Mouse (Mus musculus) urinary bladder, adult 18-20 months (tissue): ENCODE results near the gene Igfbp2.

Experiments used
- DNase-seq, 2 experiments: peaks; one replicate each; pipeline ENCODE4 v3.0.0; 2022; ENCODE audit warnings: low spot score in 2 of 2, mixed read lengths in 2 of 2

Igfbp2 gene

DNA sequence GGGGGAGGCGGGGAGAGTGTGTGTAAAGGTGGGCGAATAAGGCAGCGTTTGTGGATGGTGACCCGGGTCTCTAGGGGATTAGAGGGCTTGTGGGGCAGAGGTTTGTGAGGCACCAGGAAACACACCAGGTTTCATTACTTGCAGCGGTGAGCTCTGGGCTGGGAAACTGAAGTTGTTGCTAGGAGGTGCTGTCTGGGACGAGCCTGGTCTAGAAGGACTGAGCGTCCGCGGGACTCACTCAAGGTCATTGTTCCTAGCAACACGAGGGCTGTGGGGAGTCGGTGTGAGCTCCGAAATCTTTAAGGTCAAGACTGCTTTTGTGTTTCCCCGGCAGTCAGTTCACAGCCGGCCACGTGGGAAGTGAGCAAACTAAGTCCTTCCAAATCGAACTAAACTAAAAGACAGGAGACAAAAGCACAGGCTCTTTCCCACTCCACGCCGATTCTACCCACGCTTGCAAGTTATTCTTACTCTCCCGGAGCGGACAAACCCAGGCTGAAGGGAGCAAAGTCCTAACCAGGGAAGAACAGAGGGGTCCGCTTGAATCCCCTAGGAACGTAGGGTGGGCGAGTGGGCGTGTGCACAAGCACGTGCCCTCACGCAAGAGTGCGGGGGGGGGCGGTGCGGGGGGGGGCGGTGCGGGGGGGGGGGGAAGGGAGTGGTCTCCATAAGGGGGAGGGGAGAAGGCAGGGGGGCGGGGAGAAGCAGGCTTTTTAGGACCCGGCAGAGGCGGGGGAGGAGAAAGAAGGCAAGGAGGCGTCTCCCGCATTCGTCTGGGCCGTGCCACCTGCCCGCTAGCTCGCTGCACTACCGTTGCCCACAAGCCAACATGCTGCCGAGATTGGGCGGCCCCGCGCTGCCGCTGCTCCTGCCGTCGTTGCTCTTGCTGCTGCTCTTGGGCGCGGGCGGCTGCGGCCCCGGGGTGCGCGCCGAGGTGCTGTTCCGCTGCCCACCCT lies at the start of gene Igfbp2:
Gene Igfbp2, plus strand, starts transcription at position 753 of the 956 bp plus-strand sequence.
- DNase-seq: peak; percentile 46 to 55

- DNase-seq: peak in 1 of 2 experiments; percentile 15
Measured at GRCm38 (mm10) chr1:72778789-72779188, 45.5 kb upstream of the Igfbp2 start.

DNA sequence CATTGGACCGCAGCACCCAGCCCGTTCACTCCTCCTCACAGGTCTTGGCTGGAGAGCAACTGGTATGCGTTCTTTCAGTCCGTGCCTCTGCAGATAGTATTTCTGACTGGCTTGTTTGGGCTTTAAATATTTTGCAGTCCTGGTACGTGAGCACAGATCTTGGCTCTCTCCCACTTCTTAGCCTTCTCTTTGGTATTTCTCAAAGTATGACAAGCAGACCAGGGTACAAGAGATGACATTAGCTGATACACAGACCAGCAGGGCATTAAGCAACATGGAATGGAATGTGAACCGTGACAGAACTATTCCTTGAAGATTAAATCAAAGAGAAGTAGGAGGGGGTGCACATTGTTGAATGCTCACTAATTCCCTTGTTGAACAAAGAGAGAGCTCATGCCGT lies 43.6 kb upstream of the Igfbp2 start:
- no peak for DNase-seq

DNA sequence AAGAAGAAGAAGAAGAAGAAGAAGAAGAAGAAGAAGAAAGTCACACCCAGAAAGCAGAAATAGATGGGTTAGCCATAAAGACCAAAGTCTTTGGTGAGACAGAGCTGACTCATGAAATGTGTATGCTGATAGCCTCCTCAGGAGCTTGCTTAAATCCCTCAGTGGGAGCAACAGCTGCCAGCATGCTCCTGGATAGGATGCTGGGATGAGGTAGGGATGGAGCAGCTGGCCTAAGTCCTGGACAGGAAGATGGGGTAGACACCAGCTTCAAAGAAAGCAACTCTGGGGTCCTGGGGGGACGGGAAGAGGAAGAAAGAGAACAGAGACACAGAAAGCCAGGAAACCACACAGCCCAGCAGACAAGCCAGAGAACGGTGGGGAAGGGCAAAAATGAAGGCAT lies 41.0 kb upstream of the Igfbp2 start:
- DNase-seq: no peak

DNA sequence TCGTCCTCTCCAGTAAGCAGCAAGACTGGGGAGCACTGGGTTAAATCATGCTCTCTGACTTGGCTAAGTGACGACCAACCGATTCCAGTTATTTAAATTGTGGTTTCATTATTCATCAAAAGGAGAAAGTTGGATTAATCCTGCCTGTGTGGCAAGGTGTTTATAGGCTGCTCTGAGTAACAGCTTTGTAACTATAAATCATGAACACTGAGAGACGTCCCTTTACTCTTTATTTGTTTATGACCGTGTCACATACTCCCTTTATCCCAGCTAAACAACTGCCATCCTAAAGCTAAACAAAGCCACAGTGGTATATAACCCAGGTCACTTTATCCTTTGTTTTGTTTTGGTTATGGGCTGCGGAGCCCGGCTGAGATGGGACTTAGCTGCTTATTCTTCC lies 40.3 kb upstream of the Igfbp2 start:
- no peak for DNase-seq

DNA sequence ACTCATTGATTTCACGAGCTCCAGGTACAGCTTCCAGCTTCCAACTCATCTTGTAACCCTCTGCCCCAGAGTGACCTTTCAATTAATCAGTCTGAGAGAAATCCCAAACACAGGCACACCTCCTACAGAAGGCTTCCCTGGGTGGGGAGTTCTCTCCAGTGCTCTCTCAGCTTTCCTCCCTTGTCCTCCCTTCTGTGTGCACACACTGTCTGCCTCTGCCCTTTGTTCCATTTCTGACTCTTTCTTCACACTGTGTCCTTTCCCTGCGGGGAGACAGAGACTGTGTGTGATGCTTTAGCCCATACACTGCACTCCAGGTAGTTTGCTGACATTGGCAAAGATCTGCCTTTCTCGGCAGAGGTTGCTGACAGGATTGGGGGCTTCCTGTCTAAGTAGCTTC lies 33.6 kb upstream of the Igfbp2 start:
- no peak for DNase-seq

GRCm38 (mm10) chr1:72791743-72792142 lies 32.6 kb upstream of the Igfbp2 start:
- DNase-seq: no peak

GRCm38 (mm10) chr1:72792262-72792661 lies 32.0 kb upstream of the Igfbp2 start:
- DNase-seq: no peak

DNA sequence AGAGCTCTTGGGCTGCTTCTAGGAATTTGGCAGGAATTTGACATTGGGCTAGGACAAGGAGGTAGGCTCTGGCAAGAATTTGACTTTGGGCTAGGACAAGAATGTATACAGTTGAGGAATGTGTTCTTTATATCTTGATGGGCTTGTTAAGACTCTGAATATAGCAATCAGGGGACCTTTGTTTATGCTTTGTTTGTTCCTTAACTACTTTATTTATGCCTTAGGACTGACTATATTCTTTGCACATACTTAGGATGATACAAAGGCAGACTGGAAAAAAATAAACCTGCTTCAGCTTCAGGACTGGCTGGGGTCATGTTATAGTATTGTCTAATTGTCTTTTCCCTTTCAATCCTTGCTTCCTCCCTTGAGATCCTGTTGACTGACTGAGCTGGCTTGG lies 31.1 kb upstream of the Igfbp2 start:
- no peak for DNase-seq

- no peak for DNase-seq
Measured at GRCm38 (mm10) chr1:72796128-72796527, 28.2 kb upstream of the Igfbp2 start.

- no peak for DNase-seq
Measured at GRCm38 (mm10) chr1:72797102-72797665, 27.1 kb upstream of the Igfbp2 start.

GRCm38 (mm10) chr1:72798441-72798840 lies 25.9 kb upstream of the Igfbp2 start:
- no peak for DNase-seq

DNA sequence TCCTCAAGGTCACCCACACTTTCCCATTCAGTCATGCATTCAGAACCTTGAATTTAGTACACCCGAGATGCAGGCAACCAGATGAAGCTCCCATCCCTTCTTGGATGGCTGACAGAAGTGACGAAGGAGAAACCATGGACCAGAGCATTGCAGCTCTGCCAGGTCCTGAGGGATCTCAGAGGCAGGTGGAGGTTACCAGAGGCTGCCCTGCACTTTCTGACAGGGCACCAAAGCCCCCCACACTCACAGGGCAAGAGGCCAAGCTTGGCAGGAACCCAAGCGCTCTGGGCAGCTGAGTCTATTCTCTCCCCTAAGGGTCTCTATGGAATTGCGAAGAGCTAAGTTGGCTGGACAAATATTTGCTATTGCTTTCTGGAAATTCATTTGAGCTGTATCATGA lies 20.3 kb upstream of the Igfbp2 start:
- DNase-seq: no peak

DNA sequence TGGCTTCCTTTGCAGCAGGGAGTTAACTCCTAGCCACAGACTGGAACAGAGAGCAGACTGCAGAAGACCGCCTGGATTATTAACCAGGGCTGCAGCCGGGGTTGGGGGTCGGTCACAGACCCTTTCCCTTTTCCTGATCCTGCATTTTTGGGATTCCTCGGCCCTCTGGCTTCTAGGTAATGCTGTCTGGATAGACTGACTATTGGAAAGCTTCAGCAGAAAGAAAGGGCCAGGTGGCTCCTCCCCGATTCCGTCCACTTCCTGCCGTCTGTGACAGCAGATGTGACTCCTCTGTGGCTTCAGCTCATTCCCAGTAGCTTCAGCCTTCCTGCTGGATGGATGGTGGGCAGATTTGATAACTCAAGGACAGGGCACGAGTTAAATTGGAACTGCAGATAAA lies 19.3 kb upstream of the Igfbp2 start:
- DNase-seq: no peak

- no peak for DNase-seq
Measured at GRCm38 (mm10) chr1:72805476-72806043, 18.7 kb upstream of the Igfbp2 start.

- no peak for DNase-seq
Measured at GRCm38 (mm10) chr1:72806044-72806584, 18.2 kb upstream of the Igfbp2 start.

DNA sequence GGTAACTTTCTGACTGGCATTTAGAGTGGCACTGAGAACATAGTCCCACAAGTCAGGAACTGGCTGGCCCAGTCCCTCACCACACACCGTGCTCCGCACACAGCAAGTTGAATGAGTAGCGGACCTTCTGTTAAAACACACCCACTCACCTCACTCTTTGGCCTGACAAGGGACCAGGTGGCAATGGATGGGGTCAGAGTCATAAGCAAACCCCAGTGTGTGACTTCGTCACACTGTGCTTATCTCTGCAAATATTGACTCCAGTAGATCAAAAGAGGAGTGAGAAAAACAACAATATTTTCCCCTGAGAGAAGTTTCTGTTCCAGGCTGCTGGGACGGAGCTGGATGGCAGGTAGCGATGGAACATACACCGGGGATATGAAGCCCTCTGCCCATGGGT lies 15.0 kb upstream of the Igfbp2 start:
- no peak for DNase-seq

DNA sequence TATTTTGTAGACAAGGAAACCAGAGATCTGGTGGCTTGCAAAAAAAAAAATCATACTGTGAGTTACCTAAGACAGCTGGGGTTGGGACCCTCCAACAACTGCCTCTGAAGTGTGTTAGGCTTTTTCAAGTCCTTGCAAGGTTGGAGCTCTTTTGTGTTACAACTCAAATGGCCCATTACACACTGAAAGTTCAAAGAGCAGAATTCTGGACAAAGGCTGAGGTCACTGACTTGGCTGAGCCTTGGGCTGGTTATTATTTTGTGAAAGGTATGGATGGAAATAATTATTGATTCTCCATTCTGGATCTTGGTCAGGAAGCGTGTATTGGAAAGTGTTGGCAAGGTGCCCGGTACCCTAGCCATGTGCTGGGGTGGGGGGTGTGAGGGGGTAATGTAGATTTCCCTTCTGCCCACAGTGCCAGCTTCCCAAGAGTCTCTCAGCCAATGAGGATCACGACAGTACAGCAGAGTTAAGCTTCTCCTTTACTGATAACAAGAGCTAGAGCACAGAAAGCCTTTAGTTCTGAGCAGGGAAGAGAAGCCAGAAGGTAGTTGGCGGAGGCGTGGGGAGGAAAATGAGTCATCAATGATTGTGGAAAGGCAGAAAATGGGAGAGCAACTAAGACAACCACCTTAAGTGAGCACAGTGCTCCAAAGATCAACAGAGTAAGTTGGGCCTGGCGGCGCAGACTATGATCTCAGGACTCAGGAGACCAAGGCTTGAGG lies 14.2 kb upstream of the Igfbp2 start:
- DNase-seq: no peak

- no peak for DNase-seq
Measured at GRCm38 (mm10) chr1:72811061-72811460, 13.2 kb upstream of the Igfbp2 start.

DNA sequence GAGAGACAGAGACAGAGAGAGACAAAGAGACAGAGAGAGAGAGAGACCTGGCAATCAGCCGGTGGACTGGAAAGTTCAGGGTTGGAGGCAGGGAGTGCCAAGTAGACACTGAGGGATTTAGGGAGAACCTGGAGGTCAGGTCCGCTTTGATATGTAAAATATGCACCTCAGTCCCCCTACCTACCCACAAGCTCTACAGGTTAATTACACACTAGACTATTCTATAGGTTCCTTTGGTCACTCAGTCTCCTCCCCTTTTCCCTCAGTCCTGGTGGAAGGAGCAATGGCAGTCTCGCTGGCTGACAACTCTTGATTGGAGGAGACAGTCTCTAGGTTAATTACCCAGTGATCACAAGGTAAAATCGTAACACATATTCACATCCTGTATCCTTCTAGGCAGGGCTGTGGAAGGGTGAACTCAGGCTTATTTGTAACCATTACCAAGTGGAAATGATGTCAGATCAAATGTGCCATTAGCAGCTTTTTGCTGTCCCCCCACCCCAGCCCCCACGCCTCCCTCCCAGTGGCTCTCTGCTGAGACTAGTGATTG lies 11.1 kb upstream of the Igfbp2 start:
- no peak for DNase-seq

DNA sequence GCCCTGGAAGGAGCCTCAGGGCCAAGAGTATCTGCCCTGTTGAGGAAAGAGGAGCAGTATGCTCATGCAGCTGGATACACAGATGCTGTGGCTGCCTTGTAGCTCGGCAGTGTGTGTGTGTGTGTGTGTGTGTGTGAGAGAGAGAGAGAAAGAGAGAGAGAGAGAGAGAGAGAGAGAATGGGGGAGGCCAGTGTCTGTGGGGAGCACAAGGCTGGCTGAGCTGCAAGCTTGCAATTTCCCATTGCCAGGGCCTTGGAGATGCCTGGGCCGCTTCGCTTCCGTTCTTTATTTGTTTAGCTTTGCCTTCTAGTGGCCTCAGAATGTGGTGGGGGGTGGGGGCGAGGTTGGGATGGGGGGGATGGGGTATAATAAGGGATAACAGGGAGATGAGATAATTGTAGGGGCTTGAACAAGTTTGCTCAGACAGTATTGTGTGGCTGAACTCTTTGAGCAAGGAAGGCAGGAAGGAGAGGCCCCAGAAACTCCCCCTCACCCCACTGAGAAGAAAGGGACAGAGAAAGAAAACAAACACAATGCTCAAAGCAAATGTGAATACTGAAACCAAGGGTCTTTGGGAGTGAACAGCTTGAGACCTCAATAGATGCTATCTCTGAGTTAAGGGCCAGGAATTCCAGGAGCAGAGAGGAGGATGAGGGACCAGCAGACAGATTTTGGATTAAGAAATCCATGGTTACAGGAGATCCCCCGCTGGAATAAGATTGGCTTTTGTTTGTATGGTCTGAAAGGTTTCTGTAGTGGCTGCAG lies 10.5 kb upstream of the Igfbp2 start:
- DNase-seq: no peak
